Mouse (Mus musculus) CH12.LX (cell line): ENCODE results near the gene Kifap3.

ENCODE experiments used
- BHLHE40 ChIP-seq: IDR thresholded peaks from 2 replicates; pipeline ENCODE4 v1.6.1; 2011; ENCODE audit warnings: mild to moderate bottlenecking, low read depth, low read length, improper control_type of control experiment
- CHD2 ChIP-seq: IDR thresholded peaks from 2 replicates; pipeline ENCODE4 v1.6.1; 2011; ENCODE audit warnings: low read length, improper control_type of control experiment
- CTCF ChIP-seq, 2 experiments: IDR thresholded peaks in 1 of 2; conservative IDR thresholded peaks in 1 of 2; 2 replicates each; pipeline ENCODE4 v1.5.1; 2011 to 2012; ENCODE audit warnings: low read depth in 2 of 2, low read length in 2 of 2, improper control_type of control experiment in 1 of 2, inconsistent platforms in 1 of 2, mild to moderate bottlenecking in 1 of 2, moderate library complexity in 1 of 2
- EP300 ChIP-seq: IDR thresholded peaks from 2 replicates; pipeline ENCODE4 v1.6.1; 2011; ENCODE audit warnings: low read length, improper control_type of control experiment
- MAFK ChIP-seq: IDR thresholded peaks from 2 replicates; pipeline ENCODE4 v1.6.1; 2011; ENCODE audit warnings: low read length, improper control_type of control experiment; ENCODE audit not compliant: insufficient replicate concordance
- MYC ChIP-seq: IDR thresholded peaks from 2 replicates; pipeline ENCODE4 v1.6.1; 2011; ENCODE audit warnings: low read depth, mild to moderate bottlenecking, improper control_type of control experiment, low read length
- NRF1 ChIP-seq: IDR thresholded peaks from 2 replicates; pipeline ENCODE4 v1.6.1; 2014; ENCODE audit warnings: low read depth, mild to moderate bottlenecking, inconsistent platforms, low read length, improper control_type of control experiment, moderate library complexity
- POLR2A ChIP-seq: IDR thresholded peaks from 2 replicates; pipeline ENCODE4 v1.6.1; 2011; ENCODE audit warnings: low read depth, mild to moderate bottlenecking, improper control_type of control experiment, low read length
- UBTF ChIP-seq: IDR thresholded peaks from 2 replicates; pipeline ENCODE4 v1.6.1; 2012; ENCODE audit warnings: low read depth, mild to moderate bottlenecking, inconsistent platforms, low read length, improper control_type of control experiment, moderate library complexity
- USF2 ChIP-seq: conservative IDR thresholded peaks from 2 replicates; pipeline ENCODE4 v1.6.1; 2011; ENCODE audit warnings: low read depth, low read length, improper control_type of control experiment
- ZC3H11A ChIP-seq: IDR thresholded peaks from 2 replicates; pipeline ENCODE4 v1.6.1; 2012; ENCODE audit warnings: low read depth, mild to moderate bottlenecking, inconsistent platforms, low read length, improper control_type of control experiment
- ZKSCAN1 ChIP-seq: IDR thresholded peaks from 2 replicates; pipeline ENCODE4 v1.6.1; 2012; ENCODE audit warnings: low read depth, inconsistent platforms, low read length, improper control_type of control experiment, borderline replicate concordance
- ZMIZ1 ChIP-seq: IDR thresholded peaks from 2 replicates; pipeline ENCODE4 v1.6.1; 2012; ENCODE audit warnings: low read depth, mild to moderate bottlenecking, inconsistent platforms, low read length, improper control_type of control experiment

DNA sequence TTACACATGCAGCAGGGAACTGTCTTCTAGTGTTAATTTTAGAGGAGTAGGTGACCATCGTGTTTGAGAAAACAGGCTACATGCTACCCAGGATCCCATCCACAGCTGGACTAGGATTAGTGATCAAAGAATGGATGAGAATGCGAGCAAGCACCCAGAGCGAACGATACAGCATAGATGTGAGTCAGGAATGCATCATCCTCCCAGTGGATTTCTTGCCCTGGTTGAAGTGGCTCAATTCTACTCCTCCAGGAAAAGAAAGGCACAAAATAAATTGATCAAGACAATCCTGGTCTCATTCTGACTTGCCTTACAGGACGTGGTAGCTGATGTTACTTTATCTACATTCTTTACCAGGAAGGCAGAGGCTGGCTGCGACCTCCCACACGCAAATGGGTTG, 149.5 kb downstream of the Kifap3 start, which contains the start of gene Scyl3:
- TF ChIP-seq EP300: no peak
- no peak for TF ChIP-seq POLR2A
- TF ChIP-seq UBTF: no peak
- no peak for TF ChIP-seq CTCF (conservative IDR thresholded peaks at IDR 0.05 in 1 of 2, IDR thresholded peaks at IDR 0.05 in 1 of 2; ENCODE audit: low read depth in 2 of 2, low read length in 2 of 2)
- TF ChIP-seq ZMIZ1: no peak
- no peak for TF ChIP-seq ZC3H11A
- no peak for TF ChIP-seq MAFK
- no peak for TF ChIP-seq BHLHE40
- no peak for TF ChIP-seq ZKSCAN1
- TF ChIP-seq USF2: no peak
- no peak for TF ChIP-seq CHD2
- no peak for TF ChIP-seq NRF1
- TF ChIP-seq MYC: no peak
